ENCODE assay signal across 24 mouse cellular contexts in the genomic region with DNA sequence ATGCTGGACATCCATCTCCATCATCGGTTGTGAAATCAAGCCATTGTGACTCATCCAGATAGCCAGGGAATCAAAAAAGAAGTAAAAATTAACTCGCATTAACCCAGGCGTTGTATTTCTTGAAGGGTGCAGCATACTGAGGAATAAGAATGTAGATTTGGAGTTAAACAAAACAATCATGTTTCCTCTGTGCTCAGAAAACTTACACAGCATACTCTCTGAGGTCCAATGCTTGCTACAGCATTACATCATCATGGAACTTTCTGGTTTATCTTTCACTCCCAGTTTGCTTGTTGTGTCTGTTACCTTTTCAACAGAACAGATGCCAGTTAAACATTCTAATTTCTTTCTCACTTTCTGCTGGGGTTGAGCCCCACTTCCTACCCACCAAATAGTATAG.
A peak's percentile ranks its signal among the peaks of the same experiment; 100 is the strongest.
DNase-seq lines count a peak whose midpoint lies in the region; ATAC-seq and TF ChIP-seq lines count a peak whose summit lies in the region.
"Had no signal": no experiment of that assay in that cellular context is flagged by ENCODE, and none has a peak within 500 bp of the region (broad histone marks: within the 10 kb centered on the region; RNA-seq: fewer than 3 reads in every experiment).

No protein-coding gene starts in this region.

- no peak overlapping the region for H3K27ac ChIP-seq in lung, postnatal 0 days (ENCODE audit: low read length)
- H3K27ac ChIP-seq: embryonic facial prominence, embryonic 12.5 days; embryonic facial prominence, embryonic 15.5 days; forebrain, embryonic 12.5 days; forebrain, embryonic 15.5 days; heart, adult 2 months; heart, embryonic 10.5 days; heart, embryonic 13.5 days; hindbrain, embryonic 12.5 days; hindbrain, embryonic 15.5 days had no signal

- no peak for ATAC-seq in lung, postnatal 0 days
- peak; percentile 96 for ATAC-seq in Patski
- ATAC-seq: CD4-positive, CD25-positive, alpha-beta regulatory T cell, adult 4 months; forebrain, embryonic 15.5 days had no signal

- in situ Hi-C loops in Patski (cut with MboI; ENCODE audit: low pct_unique_long_range_greater_than_20kb) = no loop called here

- no peaks in the 10 kb centered on the region for H3K4me1 ChIP-seq in lung, postnatal 0 days (ENCODE audit: insufficient read depth, low read depth, low read length)
- H3K4me1 ChIP-seq: embryonic facial prominence, embryonic 12.5 days; embryonic facial prominence, embryonic 15.5 days; forebrain, embryonic 12.5 days; forebrain, embryonic 15.5 days; heart, embryonic 10.5 days; heart, embryonic 13.5 days; hindbrain, embryonic 12.5 days; hindbrain, embryonic 15.5 days had no signal

- no peak overlapping the region for H3K4me3 ChIP-seq in lung, postnatal 0 days (ENCODE audit: low read depth, low read length)
- H3K4me3 ChIP-seq: embryonic facial prominence, embryonic 12.5 days; embryonic facial prominence, embryonic 15.5 days; forebrain, embryonic 12.5 days; forebrain, embryonic 15.5 days; heart, adult 2 months; heart, embryonic 10.5 days; heart, embryonic 13.5 days; hindbrain, embryonic 12.5 days; hindbrain, embryonic 15.5 days had no signal

- CTCF ChIA-PET in Patski (lab: Charles Lee) = interaction anchor here (0.8 to 2.4 kb wide), 5 partner anchors 9 to 19 kb away, joined by 3 to 8 read pairs (median 5); no protein-coding TSS in a partner anchor

- 87% methylated on average over 3 of the region's 3 CpGs for WGBS in lung, postnatal 0 days

- peak; percentile 24 for DNase-seq in adrenal gland, adult 2 months
- no peak for DNase-seq in adrenal gland, adult 8-10 months
- peak; percentile 32 for DNase-seq in lung, postnatal 0 days (ENCODE audit: low spot score)
- no peak for DNase-seq in lung, postnatal 25 days (ENCODE audit: low spot score)
- DNase-seq in 3T3-L1 (ENCODE audit: low read depth, low spot score) = peak; percentile 34
- peak; percentile 63 for DNase-seq in Patski (ENCODE audit: low read depth, low spot score)
- no peak for DNase-seq in thymus, postnatal 10 days (ENCODE audit: low spot score in 2 of 2)
- DNase-seq in gastrocnemius, postnatal 10 days = no peak
- DNase-seq: cerebellum, adult 11 months; cerebellum, adult 2 months; cerebellum, adult 9-11 months; cerebellum, postnatal 25 days; gastrocnemius, postnatal 36 days; heart, adult 2 months; heart, postnatal 14 days had no signal

- no peak for TF ChIP-seq CTCF in lung, postnatal 0 days (IDR thresholded peaks at IDR 0.05)
- TF ChIP-seq CTCF in Patski (IDR thresholded peaks at IDR 0.05) = no peak

- POLR2A ChIA-PET in Patski (lab: Charles Lee) = no interaction called here

- H3K27me3 ChIP-seq in lung, postnatal 0 days (replicated peaks; ENCODE audit: insufficient read depth, low read length) = no peaks in the 10 kb centered on the region
- H3K27me3 ChIP-seq in Patski = no peaks in the 10 kb centered on the region
- H3K27me3 ChIP-seq: embryonic facial prominence, embryonic 12.5 days; embryonic facial prominence, embryonic 15.5 days; forebrain, embryonic 12.5 days; forebrain, embryonic 15.5 days; heart, embryonic 13.5 days; hindbrain, embryonic 12.5 days; hindbrain, embryonic 15.5 days had no signal

- no peaks in the 10 kb centered on the region for H3K9me3 ChIP-seq in lung, postnatal 0 days (ENCODE audit: low read length)
- H3K9me3 ChIP-seq: embryonic facial prominence, embryonic 12.5 days; embryonic facial prominence, embryonic 15.5 days; forebrain, embryonic 12.5 days; forebrain, embryonic 15.5 days; heart, embryonic 10.5 days; heart, embryonic 13.5 days; hindbrain, embryonic 12.5 days; hindbrain, embryonic 15.5 days had no signal

- H3K36me3 ChIP-seq in lung, postnatal 0 days (ENCODE audit: insufficient read depth, low read length) = no peaks in the 10 kb centered on the region
- H3K36me3 ChIP-seq: embryonic facial prominence, embryonic 12.5 days; embryonic facial prominence, embryonic 15.5 days; forebrain, embryonic 12.5 days; forebrain, embryonic 15.5 days; heart, embryonic 10.5 days; heart, embryonic 13.5 days; hindbrain, embryonic 12.5 days; hindbrain, embryonic 15.5 days had no signal

- TF ChIP-seq EP300 in lung, postnatal 0 days (IDR thresholded peaks at IDR 0.05) = no peak

- no peak overlapping the region for H3K9ac ChIP-seq in lung, postnatal 0 days (replicated peaks; ENCODE audit: low read depth)
- H3K9ac ChIP-seq: embryonic facial prominence, embryonic 12.5 days; embryonic facial prominence, embryonic 15.5 days; forebrain, embryonic 12.5 days; forebrain, embryonic 15.5 days; heart, embryonic 13.5 days; hindbrain, embryonic 12.5 days; hindbrain, embryonic 15.5 days had no signal

- no peak overlapping the region for H3K4me2 ChIP-seq in lung, postnatal 0 days (replicated peaks; ENCODE audit: low read depth, low read length)
- H3K4me2 ChIP-seq: embryonic facial prominence, embryonic 12.5 days; embryonic facial prominence, embryonic 15.5 days; forebrain, embryonic 12.5 days; forebrain, embryonic 15.5 days; heart, embryonic 13.5 days; hindbrain, embryonic 12.5 days; hindbrain, embryonic 15.5 days had no signal

Comparison
In these comparisons a context has a peak if more than half of its experiments do, and no peak if none do; other contexts are left out.
1. DNase-seq: peak in adrenal gland, adult 2 months (single experiment), lung, postnatal 0 days (single experiment), 3T3-L1 (single experiment) and Patski (single experiment); none in adrenal gland, adult 8-10 months (single experiment), lung, postnatal 25 days (single experiment), thymus, postnatal 10 days (0 of 2) and gastrocnemius, postnatal 10 days (single experiment).